Mouse (Mus musculus): Measurements from ENCODE around the gene Gm5622. TPM values are rescaled to one million over a fixed set of nuclear protein-coding genes. Genes with fewer than 3 reads are reported as not detected.
"Not testable (repeated sequence)": the region's sequence is repeated elsewhere in the genome, so short reads cannot be mapped to it uniquely, and the experiment has no call there.

Gene Gm5622
- total RNA-seq (2021) = not detected
- long read RNA-seq, experiment 1 = 0 reads
- long read RNA-seq, experiment 2 = 0 reads

DNA sequence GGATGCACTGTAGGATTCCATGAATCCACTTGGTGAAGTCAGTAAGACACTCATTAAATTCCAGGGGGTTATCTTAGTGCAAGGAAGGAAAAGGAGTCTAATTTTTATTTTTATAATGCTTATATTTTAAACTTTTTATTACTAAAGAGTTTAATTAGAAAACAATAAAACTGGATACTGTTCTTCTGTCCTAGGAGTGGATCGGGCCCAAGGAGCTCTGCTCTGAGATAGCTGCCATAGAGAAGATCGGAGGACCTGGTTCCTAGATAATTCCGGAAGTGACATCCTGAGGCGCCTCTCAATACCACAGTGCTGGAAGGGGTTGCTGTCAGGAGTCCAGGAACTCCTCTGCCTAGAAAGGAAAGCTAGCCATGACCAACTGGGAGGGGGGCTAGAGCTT lies at the start of gene Gm5622:
Gene Gm5622 (plus strand): TSS at position 301 of the 400 bp plus-strand sequence.
- no peak for DNase-seq
- intact Hi-C loops (cut with DNase I; ENCODE audit: low total_unique reads) = no loop called here

DNA sequence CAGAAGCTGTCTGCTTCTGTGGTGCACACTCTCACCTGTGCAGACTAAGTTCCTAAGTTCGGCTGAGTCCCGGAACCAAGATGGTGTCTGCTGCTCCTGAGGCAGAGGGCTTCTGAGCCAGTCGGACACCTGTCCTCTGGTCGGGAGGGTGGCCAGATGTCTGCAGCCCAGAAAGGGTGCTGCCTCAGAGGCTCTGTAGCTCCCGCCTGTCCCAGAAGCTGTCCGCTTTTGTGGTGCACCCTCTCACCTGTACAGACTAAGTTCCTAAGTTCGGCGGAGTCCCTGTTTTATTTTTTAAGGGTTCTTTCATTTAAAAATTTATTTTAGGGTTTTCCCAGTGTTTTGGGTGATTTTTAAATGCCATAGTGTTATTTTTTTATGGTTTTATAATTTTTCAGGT lies 45.2 kb upstream of the Gm5622 start:
- DNase-seq = no peak
- intact Hi-C loops (cut with DNase I; ENCODE audit: low total_unique reads) = no loop called here

DNA sequence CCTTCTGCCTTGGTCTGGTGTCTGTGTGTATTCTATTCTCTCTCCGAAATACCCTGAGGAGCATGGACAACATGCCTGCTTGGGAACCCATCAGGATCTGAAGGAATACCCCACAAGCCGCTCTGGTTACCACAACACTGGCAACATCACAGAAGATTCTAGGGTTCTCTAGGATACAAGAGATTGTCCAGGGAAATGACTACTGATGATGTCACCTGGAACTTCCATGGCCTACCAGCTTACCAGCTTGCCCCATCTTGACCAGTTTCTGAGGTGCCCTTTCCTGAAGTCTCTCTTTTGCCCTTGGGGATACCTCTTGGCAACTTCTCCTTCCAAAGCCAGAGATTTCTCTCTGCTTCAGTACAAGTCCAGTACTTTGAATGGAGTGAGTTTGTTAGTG lies 21.4 kb downstream of the Gm5622 start, which contains the start of gene Gm17175:
Gene Gm17175 (minus strand): TSS at position 101 of the 400 bp plus-strand sequence.
- DNase-seq; intact Hi-C loops (cut with DNase I; ENCODE audit: low total_unique reads): not testable (repeated sequence)

DNA sequence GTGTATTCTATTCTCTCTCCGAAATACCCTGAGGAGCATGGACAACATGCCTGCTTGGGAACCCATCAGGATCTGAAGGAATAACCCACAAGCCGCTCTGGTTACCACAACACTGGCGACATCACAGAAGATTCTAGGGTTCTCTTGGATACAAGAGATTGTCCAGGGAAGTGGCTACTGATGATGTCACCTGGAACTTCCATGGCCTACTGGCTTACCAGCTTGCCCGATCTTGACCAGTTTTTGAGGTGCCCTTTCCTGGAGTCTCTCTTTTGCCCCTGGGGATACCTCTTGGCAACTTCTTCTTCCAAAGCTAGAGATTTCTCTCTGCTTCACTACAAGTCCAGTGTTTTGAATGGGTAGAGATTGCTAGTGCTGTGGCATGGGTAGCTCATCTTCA lies 39.4 kb downstream of the Gm5622 start, which contains the start of gene Gm17174:
Gene Gm17174 (minus strand): TSS at position 101 of the 400 bp plus-strand sequence.
- DNase-seq; intact Hi-C loops (cut with DNase I; ENCODE audit: low total_unique reads): not testable (repeated sequence)

- intact Hi-C loops (cut with DNase I; ENCODE audit: low total_unique reads) = no loop called here
- no peak for DNase-seq
These were observed 58.6 kb downstream of the Gm5622 start, which contains the start of gene Gm17078 for GRCm38 (mm10) chr14:51611210-51611609. TSS of gene Gm17078 (minus strand) at chr14:51611310.

- intact Hi-C loops (cut with DNase I; ENCODE audit: low total_unique reads) = not testable (repeated sequence)
- DNase-seq = peak; percentile 17
These were observed 79.8 kb downstream of the Gm5622 start for GRCm38 (mm10) chr14:51632426-51632825.

- intact Hi-C loops (cut with DNase I; ENCODE audit: low total_unique reads); DNase-seq: not testable (repeated sequence)
These were observed 83.0 kb downstream of the Gm5622 start, which contains the start of gene Gm4181 for GRCm38 (mm10) chr14:51635566-51635965. TSS of gene Gm4181 (minus strand) at chr14:51635666.

GRCm38 (mm10) chr14:51677269-51677668 lies 124.7 kb downstream of the Gm5622 start:
- no peak for DNase-seq
- intact Hi-C loops (cut with DNase I; ENCODE audit: low total_unique reads) = no loop called here

DNA sequence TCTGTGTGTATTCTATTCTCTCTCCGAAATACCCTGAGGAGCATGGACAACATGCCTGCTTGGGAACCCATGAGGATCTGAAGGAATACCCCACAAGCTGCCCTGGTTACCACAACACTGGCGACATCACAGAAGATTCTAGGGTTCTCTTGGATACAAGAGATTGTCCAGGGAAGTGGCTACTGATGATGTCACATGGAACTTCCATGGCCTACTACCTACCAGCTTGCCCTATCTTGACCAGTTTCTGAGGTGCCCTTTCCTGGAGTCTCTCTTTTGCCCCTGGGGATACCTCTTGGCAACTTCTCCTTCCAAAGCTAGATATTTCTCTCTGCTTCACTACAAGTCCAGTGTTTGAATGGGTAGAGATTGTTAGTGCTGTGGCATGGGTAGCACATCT lies 142.8 kb downstream of the Gm5622 start, which contains the start of gene Gm17079:
Gene Gm17079 (minus strand): TSS at position 101 of the 400 bp plus-strand sequence.
- DNase-seq; intact Hi-C loops (cut with DNase I; ENCODE audit: low total_unique reads): not testable (repeated sequence)

Other genes starting within 250 kb of the Gm5622 start
- gene Gm7247, start 191.0 kb upstream of the Gm5622 start, total RNA-seq (2021) = not detected
- not detected for gene Vmn2r88, start 142.0 kb upstream of the Gm5622 start, total RNA-seq (2021)
- not detected for gene Vmn2r89, start 100.9 kb upstream of the Gm5622 start, total RNA-seq (2021)
- not detected for gene Gm17175, start 21.3 kb downstream of the Gm5622 start, total RNA-seq (2021)
- gene Gm17174, start 39.3 kb downstream of the Gm5622 start, total RNA-seq (2021) = not detected
- gene Gm17078, start 58.5 kb downstream of the Gm5622 start, total RNA-seq (2021) = not detected
- not detected for gene Gm4181, start 82.9 kb downstream of the Gm5622 start, total RNA-seq (2021)
- gene Gm17079, start 142.7 kb downstream of the Gm5622 start, total RNA-seq (2021) = not detected
- not detected for gene Gm5800, start 164.4 kb downstream of the Gm5622 start, total RNA-seq (2021)
- gene Ang4, start 220.8 kb downstream of the Gm5622 start, total RNA-seq (2021) = not detected
- not detected for gene AY358078, start 247.3 kb downstream of the Gm5622 start, total RNA-seq (2021)

All from gastrocnemius, postnatal 14 days (tissue).